Comparison of ENCODE assay signal across 8 mouse cellular contexts in genomic region chr2:91962864-91963401, GRCm38 (mm10). TPM values are rescaled to one million over a fixed set of nuclear protein-coding genes. Genes with fewer than 3 reads are reported as not detected.
DNase-seq lines count a peak whose midpoint lies in the region; ATAC-seq and TF ChIP-seq lines count a peak whose summit lies in the region.

No protein-coding gene starts in this region.

- H3K36me3 ChIP-seq in ES-E14 (ENCODE audit: control insufficient read depth, insufficient read depth, low read length, poor library complexity, severe bottlenecking) = peaks cover 5% of the 10 kb centered on the region; the same call in 1 of the 2 replicates
- no peaks in the 10 kb centered on the region for H3K36me3 ChIP-seq in embryonic facial prominence, embryonic 13.5 days
- no peaks in the 10 kb centered on the region for H3K36me3 ChIP-seq in intestine, embryonic 15.5 days
- H3K36me3 ChIP-seq in midbrain, embryonic 10.5 days = 0 out of 2 replicates have a peak, but pooled peaks cover 7% of the 10 kb centered on the region

- no peak overlapping the region for H3K27ac ChIP-seq in ES-E14 (ENCODE audit: insufficient read depth, low read depth, low read length, poor library complexity, severe bottlenecking)
- H3K27ac ChIP-seq in embryonic facial prominence, embryonic 13.5 days = peak overlapping the region; percentile 81
- peak overlapping the region; percentile 90 for H3K27ac ChIP-seq in intestine, embryonic 15.5 days
- H3K27ac ChIP-seq in midbrain, embryonic 10.5 days (replicated peaks) = peak overlapping the region; percentile 91

- peaks cover 6 to 46% of the 10 kb centered on the region in 2 experiments; a peak in 3 of 4 replicates for H3K4me1 ChIP-seq in ES-E14 (ENCODE audit: control insufficient read depth in 2 of 2, insufficient read depth in 2 of 2, low read length in 2 of 2, poor library complexity in 1 of 2)
- H3K4me1 ChIP-seq in embryonic facial prominence, embryonic 13.5 days = peaks cover 50% of the 10 kb centered on the region
- peaks cover 61% of the 10 kb centered on the region for H3K4me1 ChIP-seq in intestine, embryonic 15.5 days (replicated peaks)
- peaks cover 55% of the 10 kb centered on the region for H3K4me1 ChIP-seq in midbrain, embryonic 10.5 days

- H3K27me3 ChIP-seq in embryonic facial prominence, embryonic 13.5 days = peaks cover 5% of the 10 kb centered on the region
- H3K27me3 ChIP-seq in intestine, embryonic 15.5 days (replicated peaks) = no peaks in the 10 kb centered on the region
- peaks cover 38% of the 10 kb centered on the region for H3K27me3 ChIP-seq in midbrain, embryonic 10.5 days (ENCODE audit: low read depth, poor library complexity, severe bottlenecking)

- H3K4me3 ChIP-seq in ES-E14 (ENCODE audit: insufficient read depth in 1 of 2, low read depth in 1 of 2, low read length in 2 of 2, poor library complexity in 1 of 2, severe bottlenecking in 1 of 2) = peak overlapping the region; percentile 86
- peak overlapping the region; percentile 88 for H3K4me3 ChIP-seq in embryonic facial prominence, embryonic 13.5 days
- H3K4me3 ChIP-seq in intestine, embryonic 15.5 days (replicated peaks) = peak overlapping the region; percentile 83
- H3K4me3 ChIP-seq in midbrain, embryonic 10.5 days = peak overlapping the region; percentile 94

- in situ Hi-C loops in ES-E14 (cut with MboI; ENCODE audit: low sequenced_read_pairs in 2 of 2, unreplicated experiment in 2 of 2) = loop anchor here in 1 of 2 experiments (10.0 kb wide), 1 partner anchor 472 kb away; the partner anchor contains the start of gene Cry2

- H3K9ac ChIP-seq in ES-E14 (ENCODE audit: insufficient read depth, low read depth, low read length, poor library complexity, severe bottlenecking) = peak overlapping the region; percentile 78
- peak overlapping the region; percentile 90 for H3K9ac ChIP-seq in embryonic facial prominence, embryonic 13.5 days
- peak overlapping the region; percentile 94 for H3K9ac ChIP-seq in intestine, embryonic 15.5 days

- WGBS in embryonic facial prominence, embryonic 13.5 days = 1% methylated on average over 39 of the region's 39 CpGs
- WGBS in intestine, embryonic 15.5 days = under 1% methylated on average over 37 of the region's 39 CpGs
- under 1% methylated on average over 39 of the region's 39 CpGs for WGBS in midbrain, embryonic 10.5 days

- no peaks in the 10 kb centered on the region for H3K9me3 ChIP-seq in ES-E14 (ENCODE audit: control insufficient read depth, insufficient read depth, low read depth, low read length)
- no peaks in the 10 kb centered on the region for H3K9me3 ChIP-seq in embryonic facial prominence, embryonic 13.5 days
- no peaks in the 10 kb centered on the region for H3K9me3 ChIP-seq in intestine, embryonic 15.5 days
- no peaks in the 10 kb centered on the region for H3K9me3 ChIP-seq in midbrain, embryonic 10.5 days (replicated peaks)

- peak; percentile 29; the same call in 1 of the 2 replicates for ATAC-seq in embryonic facial prominence, embryonic 13.5 days (ENCODE audit: insufficient number of reproducible peaks, insufficient read depth, low FRiP score, low TSS enrichment, low read depth)
- peak; percentile 16; the same call in 1 of the 2 replicates for ATAC-seq in intestine, embryonic 15.5 days

- peak overlapping the region; percentile 91 for H3K4me2 ChIP-seq in embryonic facial prominence, embryonic 13.5 days
- H3K4me2 ChIP-seq in intestine, embryonic 15.5 days (replicated peaks) = peak overlapping the region; percentile 80

- peak; percentile 95 for DNase-seq in heart, adult 11 months
- no peak for DNase-seq in heart, adult 9 months (ENCODE audit: low spot score in 2 of 2)
- DNase-seq in ES-E14 (ENCODE audit: low read depth, low spot score) = no peak
- DNase-seq in midbrain, embryonic 10.5 days (ENCODE audit: low spot score) = no peak
- DNase-seq in urinary bladder, postnatal 25 days (ENCODE audit: low spot score) = no peak
- DNase-seq in urinary bladder, postnatal 10 days (ENCODE audit: low spot score) = no peak

TF ChIP-seq in ES-E14, 5 proteins besides CTCF, POLR2A, EP300 and RAD21:
- TF ChIP-seq ZC3H11A (IDR thresholded peaks at IDR 0.05; ENCODE audit: borderline replicate concordance, low read depth, low read length) (no peak), HCFC1 (IDR thresholded peaks at IDR 0.05; ENCODE audit: borderline replicate concordance, insufficient read depth, low read length) (no peak), CHD2 (IDR thresholded peaks at IDR 0.05; ENCODE audit: low read depth, low read length) (no peak), MAFK (IDR thresholded peaks at IDR 0.05; ENCODE audit: insufficient read depth, low read depth, low read length) (no peak), ZNF384 (IDR thresholded peaks at IDR 0.05; ENCODE audit: low read depth, low read length) (no peak)

RNA-seq across cellular contexts. Expression of gene Dgkz, which starts 12.7 kb away (rescaled TPM):
- total RNA-seq in ES-E14 (2012; rRNA removed) = 47.0 and 59.0 TPM in 2 replicates
- 34.2 and 41.9 TPM in 2 replicates for polyA plus RNA-seq in embryonic facial prominence, embryonic 13.5 days (2015; fragmentation: Nextera tagmentation; extraction: Ambion mirVana)
- 60.3 and 76.1 TPM in 2 replicates for polyA plus RNA-seq in intestine, embryonic 15.5 days (2015; fragmentation: Nextera tagmentation; extraction: Ambion mirVana)
- 28.3 and 35.0 TPM in 2 replicates for polyA plus RNA-seq in midbrain, embryonic 10.5 days (2016; fragmentation: Nextera tagmentation; extraction: Ambion mirVana)

RNA-seq across cellular contexts. Expression of gene Gm9821, which starts 17.4 kb away (rescaled TPM):
- 0.18 and 0.79 TPM in 2 replicates for total RNA-seq in ES-E14 (2012; rRNA removed)
- 0.39 and 0.61 TPM in 2 replicates for polyA plus RNA-seq in embryonic facial prominence, embryonic 13.5 days (2015; fragmentation: Nextera tagmentation; extraction: Ambion mirVana)
- 0.44 and 0.73 TPM in 2 replicates for polyA plus RNA-seq in intestine, embryonic 15.5 days (2015; fragmentation: Nextera tagmentation; extraction: Ambion mirVana)
- polyA plus RNA-seq in midbrain, embryonic 10.5 days (2016; fragmentation: Nextera tagmentation; extraction: Ambion mirVana) = 0.12 and 0.19 TPM in 2 replicates

RNA-seq across cellular contexts. Expression of gene Mdk, which starts 30.8 kb away (rescaled TPM):
- total RNA-seq in ES-E14 (2012; rRNA removed) = 345 and 362 TPM in 2 replicates
- 1,381 and 1,602 TPM in 2 replicates for polyA plus RNA-seq in embryonic facial prominence, embryonic 13.5 days (2015; fragmentation: Nextera tagmentation; extraction: Ambion mirVana)
- polyA plus RNA-seq in intestine, embryonic 15.5 days (2015; fragmentation: Nextera tagmentation; extraction: Ambion mirVana) = 534 and 652 TPM in 2 replicates
- polyA plus RNA-seq in midbrain, embryonic 10.5 days (2016; fragmentation: Nextera tagmentation; extraction: Ambion mirVana) = 1,290 and 1,659 TPM in 2 replicates

RNA-seq across cellular contexts. Expression of gene Chrm4, which starts 35.9 kb away (rescaled TPM):
- total RNA-seq in ES-E14 (2012; rRNA removed) = 5.6 and 9.5 TPM in 2 replicates
- 0.18 and 0.32 TPM in 2 replicates for polyA plus RNA-seq in embryonic facial prominence, embryonic 13.5 days (2015; fragmentation: Nextera tagmentation; extraction: Ambion mirVana)
- polyA plus RNA-seq in intestine, embryonic 15.5 days (2015; fragmentation: Nextera tagmentation; extraction: Ambion mirVana) = 0.23 and 0.25 TPM in 2 replicates
- 0.81 and 1.0 TPM in 2 replicates for polyA plus RNA-seq in midbrain, embryonic 10.5 days (2016; fragmentation: Nextera tagmentation; extraction: Ambion mirVana)
